Mouse (Mus musculus) hindbrain, embryonic 11.5 days (tissue): Measurements from ENCODE around the gene Tex21. TPM values are rescaled to one million over a fixed set of nuclear protein-coding genes. Genes with fewer than 3 reads are reported as not detected.

Experiments used
- ATAC-seq: fragments of 200-750 bp; cut with Nextera tagmentation; 2 replicates; pipeline ENCODE4 v1.8.0; 2017; ENCODE audit warnings: mild to moderate bottlenecking, moderate TSS enrichment, moderate library complexity; ENCODE audit not compliant: low FRiP score
- DNase-seq: peaks from one replicate; pipeline ENCODE4 v3.0.0-alpha.2; 2015; ENCODE audit warnings: low spot score
- H3K27ac ChIP-seq: fragments of 300-500 bp; sonication (generic); 2 replicates; pipeline ENCODE4 v1.5.1; 2014; ENCODE audit warnings: mild to moderate bottlenecking, low read depth, low read length
- H3K27me3 ChIP-seq: fragments of 300-500 bp; sonication (generic); 2 replicates; pipeline ENCODE4 v1.6.1; 2014; ENCODE audit warnings: mild to moderate bottlenecking, low read length, moderate library complexity, mixed read lengths; ENCODE audit not compliant: control insufficient read depth, insufficient read depth
- H3K36me3 ChIP-seq: fragments of 300-500 bp; sonication (generic); 2 replicates; pipeline ENCODE4 v1.6.1; 2014; ENCODE audit warnings: mild to moderate bottlenecking, low read length, moderate library complexity, mixed read lengths; ENCODE audit not compliant: control insufficient read depth, insufficient read depth
- H3K4me1 ChIP-seq: fragments of 300-500 bp; sonication (generic); replicated peaks from 2 replicates; pipeline ENCODE4 v1.6.1; 2014; ENCODE audit warnings: low read length, mixed read lengths; ENCODE audit not compliant: control insufficient read depth, insufficient read depth
- H3K4me2 ChIP-seq: fragments of 300-500 bp; sonication (generic); replicated peaks from 2 replicates; pipeline ENCODE4 v1.6.1; 2014; ENCODE audit warnings: mild to moderate bottlenecking, low read depth, low read length
- H3K4me3 ChIP-seq: fragments of 300-500 bp; sonication (generic); 2 replicates; pipeline ENCODE4 v1.5.1; 2014; ENCODE audit warnings: low read depth, low read length
- H3K9ac ChIP-seq: fragments of 300-500 bp; sonication (generic); 2 replicates; pipeline ENCODE4 v1.6.1; 2014; ENCODE audit warnings: low read depth, low read length
- H3K9me3 ChIP-seq: fragments of 300-500 bp; sonication (generic); 2 replicates; pipeline ENCODE4 v1.6.1; 2016; ENCODE audit warnings: low read length; ENCODE audit not compliant: control insufficient read depth
- WGBS: fragments of 180-500 bp; shearing (Covaris S2); extraction: QIAGEN DNeasy Blood & Tissue Kit; methylation state at CpG from one replicate; pipeline ENCODE4 v1.1.7; 2014; 5-methylcytosine and 5-hydroxymethylcytosine counted together
- polyA plus RNA-seq: library from polyadenylated mRNA; unstranded; fragments of >200 nt; fragmentation: Nextera tagmentation; extraction: Ambion mirVana; gene quantifications from 2 replicates; pipeline ENCODE4 v1.2.1, GENCODE M21; 2014

The Tex21 gene
- polyA plus RNA-seq, 1 experiment from 2014 or later, result not detected

DNA sequence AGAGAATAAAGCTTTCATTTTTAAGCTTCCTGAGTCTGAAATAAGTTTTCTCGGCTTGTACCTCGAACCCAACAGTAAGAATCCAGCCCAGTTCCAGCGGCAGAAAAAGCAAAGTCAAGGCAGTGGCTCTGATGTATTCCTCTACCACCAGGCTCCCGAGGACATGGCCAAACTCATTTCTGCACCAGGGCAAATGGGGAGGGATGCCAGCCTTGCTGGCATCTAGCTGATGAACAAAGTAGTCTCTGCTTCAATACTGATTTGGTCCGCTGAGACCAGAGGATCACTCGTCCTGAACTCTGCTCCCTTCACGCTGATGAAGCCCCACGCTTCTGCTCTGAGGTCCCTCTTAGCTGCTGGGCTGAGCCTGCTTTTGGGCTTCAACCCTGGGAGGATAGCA, 7.4 kb upstream of the Tex21 start:
- Histone ChIP-seq H3K27ac (no peak overlapping the region), H3K36me3 (no peaks in the 10 kb centered on the region), H3K4me2 (no peak overlapping the region), H3K4me1 (peaks cover 3% of the 10 kb centered on the region; the same call in 1 of the 2 replicates), H3K9me3 (no peaks in the 10 kb centered on the region), H3K27me3 (no peaks in the 10 kb centered on the region), H3K4me3 (no peak overlapping the region), H3K9ac (no peak overlapping the region)
- WGBS, result 80% methylated on average over 8 of the region's 8 CpGs
- DNase-seq, result no peak
- ATAC-seq, result no peak

DNA sequence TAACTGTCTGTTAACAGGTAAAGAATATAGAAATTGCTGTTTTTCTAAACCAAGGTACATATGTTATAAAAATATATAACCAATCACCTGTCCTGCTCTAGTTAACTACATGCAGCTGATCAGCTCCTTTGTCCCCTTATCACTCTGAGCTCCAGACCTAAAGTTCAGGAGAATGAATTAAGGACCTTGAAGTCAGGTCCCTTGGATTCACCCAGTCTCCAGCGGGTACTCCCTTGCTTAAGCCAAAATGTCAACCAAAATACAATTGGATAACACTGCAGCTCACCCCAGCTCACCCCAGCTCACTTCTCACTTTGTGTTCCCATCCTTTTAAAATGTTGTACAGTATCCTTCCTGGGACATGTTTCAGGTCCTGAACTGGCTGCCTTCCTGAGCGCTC, 7.0 kb upstream of the Tex21 start:
- H3K36me3 ChIP-seq, result no peaks in the 10 kb centered on the region
- no peaks in the 10 kb centered on the region for H3K27me3 ChIP-seq
- no peak overlapping the region for H3K4me3 ChIP-seq
- no peak overlapping the region for H3K9ac ChIP-seq
- no peak overlapping the region for H3K4me2 ChIP-seq
- no peak for DNase-seq
- no peak overlapping the region for H3K27ac ChIP-seq
- no peak for ATAC-seq
- peaks cover 3% of the 10 kb centered on the region; the same call in 1 of the 2 replicates for H3K4me1 ChIP-seq
- H3K9me3 ChIP-seq, result no peaks in the 10 kb centered on the region
- 87% methylated on average over 2 of the region's 2 CpGs for whole genome bisulfite sequencing

DNA sequence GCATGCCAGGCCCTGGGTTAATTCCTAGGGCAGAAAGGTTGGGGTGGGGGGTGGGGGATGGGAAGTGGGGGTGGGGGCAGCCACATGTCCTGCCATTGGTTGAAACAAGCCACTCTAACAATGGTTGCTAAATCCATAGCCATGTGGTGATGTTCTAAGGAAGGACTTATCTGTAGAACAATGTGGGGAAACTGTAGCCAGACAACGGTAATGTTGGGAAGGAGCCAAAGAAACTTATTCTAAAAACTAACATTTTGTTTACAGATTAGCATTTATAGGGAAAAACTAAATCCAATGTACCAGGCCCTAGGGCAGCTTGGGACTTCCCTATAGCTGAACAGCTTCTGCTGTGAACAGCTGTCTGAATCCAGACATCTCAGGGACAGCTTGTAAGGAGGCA, 6.5 kb upstream of the Tex21 start:
- H3K27me3 ChIP-seq, result no peaks in the 10 kb centered on the region
- 80% methylated on average over 1 of the region's 1 CpGs for WGBS
- H3K9me3 ChIP-seq, result no peaks in the 10 kb centered on the region
- no peak overlapping the region for H3K4me2 ChIP-seq
- no peak for DNase-seq
- no peak overlapping the region for H3K27ac ChIP-seq
- H3K4me1 ChIP-seq, result peaks cover 3% of the 10 kb centered on the region; the same call in 1 of the 2 replicates
- H3K9ac ChIP-seq, result no peak overlapping the region
- no peak for ATAC-seq
- no peaks in the 10 kb centered on the region for H3K36me3 ChIP-seq
- no peak overlapping the region for H3K4me3 ChIP-seq

DNA sequence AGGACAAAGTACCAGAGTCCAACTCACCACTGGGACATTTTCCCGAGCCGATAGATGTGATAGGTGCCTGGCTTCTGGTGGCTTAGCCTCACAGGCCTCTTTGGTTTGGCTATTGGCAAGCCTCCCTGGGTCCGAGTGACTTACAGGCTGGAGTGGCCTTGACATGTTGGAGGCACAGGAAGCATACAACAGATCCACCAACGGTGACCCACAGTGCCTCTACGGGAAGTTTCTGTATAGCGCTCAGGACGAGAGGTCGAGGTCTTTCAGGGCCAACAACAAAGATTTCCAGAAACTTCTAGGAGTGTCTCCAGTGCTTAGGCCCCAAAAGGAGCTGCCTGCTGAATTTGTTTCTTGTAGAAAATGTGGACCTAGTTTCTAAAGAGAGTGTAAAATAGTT, 1.6 kb downstream of the Tex21 start:
- Histone ChIP-seq H3K4me2 (no peak overlapping the region), H3K4me1 (no peaks in the 10 kb centered on the region), H3K27me3 (no peaks in the 10 kb centered on the region), H3K9ac (no peak overlapping the region), H3K27ac (no peak overlapping the region), H3K4me3 (no peak overlapping the region), H3K9me3 (no peaks in the 10 kb centered on the region), H3K36me3 (no peaks in the 10 kb centered on the region)
- no peak for ATAC-seq
- no peak for DNase-seq
- WGBS, result 90% methylated on average over 8 of the region's 8 CpGs

DNA sequence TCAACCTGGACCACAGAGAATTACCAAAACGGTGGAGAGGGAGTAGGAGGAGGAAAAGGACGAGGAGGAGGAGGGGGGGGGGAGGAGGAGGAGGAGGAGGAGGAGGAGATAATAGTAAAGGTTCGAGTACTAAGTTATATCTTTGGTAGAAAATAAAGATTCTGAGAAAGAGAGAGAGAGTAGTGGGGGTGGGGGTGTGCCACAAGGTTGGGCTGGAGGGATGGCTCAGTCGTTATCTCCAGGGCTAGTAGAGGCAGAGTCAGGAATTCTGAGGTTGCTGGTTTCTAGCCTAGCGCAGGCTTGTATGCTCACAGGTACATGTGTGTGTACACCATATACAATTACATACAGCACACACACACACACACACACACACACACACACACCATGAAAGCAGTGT, 4.7 kb downstream of the Tex21 start:
- Histone ChIP-seq H3K27me3 (no peaks in the 10 kb centered on the region), H3K9ac (no peak overlapping the region), H3K4me3 (no peak overlapping the region), H3K27ac (no peak overlapping the region), H3K9me3 (no peaks in the 10 kb centered on the region), H3K4me1 (no peaks in the 10 kb centered on the region), H3K4me2 (no peak overlapping the region), H3K36me3 (no peaks in the 10 kb centered on the region)
- ATAC-seq (no peak), DNase-seq (no peak)
- 59% methylated on average over 5 of the region's 5 CpGs for WGBS

DNA sequence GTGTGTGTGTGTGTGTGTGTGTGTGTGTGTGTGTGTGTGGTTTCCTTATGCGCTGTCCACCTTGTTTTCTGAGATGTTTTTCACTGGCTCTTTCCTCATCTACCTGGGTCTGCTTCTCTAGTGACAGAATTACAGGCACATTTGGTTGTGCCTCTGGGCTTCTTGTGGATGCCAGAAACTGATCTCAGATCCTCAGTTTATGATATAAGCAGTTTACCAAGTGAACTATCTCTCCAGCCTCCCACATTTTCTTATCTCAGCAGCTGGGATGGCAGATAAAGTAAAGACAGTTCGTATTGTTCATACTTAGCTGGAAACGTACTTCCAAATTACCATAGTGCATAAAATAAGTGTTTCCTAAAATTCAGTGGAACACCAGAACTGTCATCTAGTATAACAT, 5.5 kb downstream of the Tex21 start:
- Histone ChIP-seq H3K27ac (no peak overlapping the region), H3K27me3 (no peaks in the 10 kb centered on the region), H3K9me3 (no peaks in the 10 kb centered on the region), H3K9ac (no peak overlapping the region), H3K4me3 (no peak overlapping the region), H3K4me2 (no peak overlapping the region), H3K4me1 (no peaks in the 10 kb centered on the region), H3K36me3 (no peaks in the 10 kb centered on the region)
- DNase-seq (no peak), ATAC-seq (no peak)
- 90% methylated on average over 3 of the region's 3 CpGs for WGBS

DNA sequence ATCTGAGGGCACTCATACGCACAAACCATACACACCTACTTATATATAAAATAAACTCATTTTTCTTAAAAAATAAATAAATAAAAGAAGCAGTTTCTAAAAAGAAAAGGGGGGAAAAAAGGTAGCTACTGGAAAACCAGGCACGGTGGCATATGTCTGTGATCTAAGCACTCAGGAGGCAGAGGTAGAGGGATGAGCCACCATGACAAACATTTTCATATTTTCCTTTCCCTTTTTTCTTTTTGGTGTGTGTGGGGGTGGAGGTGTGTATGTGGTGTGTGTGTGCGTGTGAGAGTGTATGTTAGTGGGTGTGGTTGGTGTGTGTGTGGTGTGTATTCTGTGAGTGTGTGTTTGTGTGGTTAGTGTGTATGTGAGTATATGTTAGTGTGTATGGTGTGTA, 5.9 kb downstream of the Tex21 start:
- DNase-seq (no peak), ATAC-seq (no peak)
- H3K4me3 ChIP-seq, result no peak overlapping the region
- no peak overlapping the region for H3K4me2 ChIP-seq
- H3K9ac ChIP-seq, result no peak overlapping the region
- H3K9me3 ChIP-seq, result no peaks in the 10 kb centered on the region
- H3K27me3 ChIP-seq, result no peaks in the 10 kb centered on the region
- no peak overlapping the region for H3K27ac ChIP-seq
- H3K36me3 ChIP-seq, result no peaks in the 10 kb centered on the region
- WGBS, result 92% methylated on average over 3 of the region's 3 CpGs
- H3K4me1 ChIP-seq, result no peaks in the 10 kb centered on the region

DNA sequence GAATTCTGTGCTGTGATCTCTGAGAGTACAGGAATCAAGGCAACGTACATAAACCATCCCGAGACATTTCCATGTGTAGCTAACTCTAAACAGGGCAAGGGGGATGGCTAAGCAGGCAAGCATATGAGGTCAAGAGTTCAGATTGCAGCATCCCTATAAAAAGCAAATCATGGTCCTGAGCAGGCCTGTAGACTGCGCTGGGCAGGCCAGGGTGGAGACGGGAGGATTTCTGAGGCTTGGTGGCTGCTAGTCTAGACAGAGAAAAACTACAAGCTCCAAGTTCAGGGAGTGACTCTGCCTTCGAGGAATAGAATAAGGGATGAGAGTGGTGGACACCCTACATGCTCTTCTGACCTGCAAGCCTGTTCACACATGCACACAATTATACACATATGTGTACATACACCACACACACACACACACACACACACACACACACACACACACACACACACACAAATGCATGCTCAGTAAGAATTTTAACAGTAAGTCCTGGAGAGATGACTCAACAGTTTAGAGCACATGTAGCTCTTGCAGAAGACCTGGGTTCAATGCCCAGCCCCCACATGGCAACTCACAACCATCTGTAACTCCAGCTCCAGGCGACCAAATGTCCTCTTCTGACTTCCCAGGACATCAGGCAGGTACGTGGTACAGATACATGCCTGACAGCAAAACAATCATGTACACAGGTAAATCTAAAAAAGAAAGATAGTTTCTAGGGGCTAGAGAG, 6.5 kb downstream of the Tex21 start:
- WGBS, result 85% methylated on average over 7 of the region's 7 CpGs
- Histone ChIP-seq H3K4me1 (no peaks in the 10 kb centered on the region), H3K36me3 (no peaks in the 10 kb centered on the region), H3K27me3 (no peaks in the 10 kb centered on the region), H3K4me3 (no peak overlapping the region), H3K27ac (no peak overlapping the region), H3K9me3 (no peaks in the 10 kb centered on the region), H3K9ac (no peak overlapping the region), H3K4me2 (no peak overlapping the region)
- DNase-seq (no peak), ATAC-seq (no peak)

DNA sequence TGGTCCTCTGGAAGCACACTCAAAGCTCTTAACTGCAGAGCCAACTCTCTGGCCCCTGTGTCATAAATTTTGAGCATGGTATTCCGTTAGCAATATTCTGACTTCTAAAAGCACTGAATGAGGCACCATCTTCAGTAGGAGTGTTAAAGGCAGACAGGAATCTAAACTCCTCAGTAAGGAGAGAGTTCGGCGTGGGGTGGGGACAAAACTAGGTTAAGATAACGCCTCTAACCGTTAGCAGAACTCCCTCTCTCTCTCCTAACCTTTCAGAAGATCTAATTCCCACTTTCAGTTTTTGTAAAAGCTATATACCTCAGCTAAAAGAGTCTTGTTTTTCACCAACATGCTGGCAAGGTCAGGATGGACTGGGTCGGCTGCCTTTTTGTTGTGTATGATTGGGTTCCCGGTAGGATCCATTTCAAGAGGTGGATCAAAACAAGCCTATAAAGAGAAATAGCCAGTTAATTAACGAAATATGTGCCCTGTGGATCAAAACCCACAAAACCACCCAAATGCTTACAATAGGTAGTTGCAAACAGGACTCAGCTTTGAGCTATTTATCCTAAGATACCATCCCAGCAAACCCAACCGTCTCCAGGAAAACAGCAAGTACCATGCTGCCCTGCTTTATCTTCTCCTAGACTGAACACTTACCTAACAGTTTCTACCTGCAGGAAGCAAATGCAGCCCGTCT, 7.3 kb downstream of the Tex21 start:
- Histone ChIP-seq H3K4me1 (no peaks in the 10 kb centered on the region), H3K4me2 (no peak overlapping the region), H3K27me3 (no peaks in the 10 kb centered on the region), H3K4me3 (no peak overlapping the region), H3K9ac (no peak overlapping the region), H3K27ac (no peak overlapping the region), H3K9me3 (no peaks in the 10 kb centered on the region), H3K36me3 (no peaks in the 10 kb centered on the region)
- 82% methylated on average over 10 of the region's 10 CpGs for WGBS
- DNase-seq (no peak), ATAC-seq (no peak)
